Mouse (Mus musculus) B cell, adult 67 days (primary cell): ENCODE data around the gene Draxin. TPM values are rescaled to one million over a fixed set of nuclear protein-coding genes. Genes with fewer than 3 reads are reported as not detected.

Experiments used
- total RNA-seq, 2 experiments: library from RNA; stranded (reverse); gene quantifications; 4 replicates each; pipeline ENCODE4 v1.2.4; 2023

Draxin gene
- not detected for total RNA-seq

GRCm38 (mm10) chr4:148130561-148131413 lies at the start of gene Draxin:
Gene Draxin, minus strand, starts transcription at chr4:148130698.

DNA sequence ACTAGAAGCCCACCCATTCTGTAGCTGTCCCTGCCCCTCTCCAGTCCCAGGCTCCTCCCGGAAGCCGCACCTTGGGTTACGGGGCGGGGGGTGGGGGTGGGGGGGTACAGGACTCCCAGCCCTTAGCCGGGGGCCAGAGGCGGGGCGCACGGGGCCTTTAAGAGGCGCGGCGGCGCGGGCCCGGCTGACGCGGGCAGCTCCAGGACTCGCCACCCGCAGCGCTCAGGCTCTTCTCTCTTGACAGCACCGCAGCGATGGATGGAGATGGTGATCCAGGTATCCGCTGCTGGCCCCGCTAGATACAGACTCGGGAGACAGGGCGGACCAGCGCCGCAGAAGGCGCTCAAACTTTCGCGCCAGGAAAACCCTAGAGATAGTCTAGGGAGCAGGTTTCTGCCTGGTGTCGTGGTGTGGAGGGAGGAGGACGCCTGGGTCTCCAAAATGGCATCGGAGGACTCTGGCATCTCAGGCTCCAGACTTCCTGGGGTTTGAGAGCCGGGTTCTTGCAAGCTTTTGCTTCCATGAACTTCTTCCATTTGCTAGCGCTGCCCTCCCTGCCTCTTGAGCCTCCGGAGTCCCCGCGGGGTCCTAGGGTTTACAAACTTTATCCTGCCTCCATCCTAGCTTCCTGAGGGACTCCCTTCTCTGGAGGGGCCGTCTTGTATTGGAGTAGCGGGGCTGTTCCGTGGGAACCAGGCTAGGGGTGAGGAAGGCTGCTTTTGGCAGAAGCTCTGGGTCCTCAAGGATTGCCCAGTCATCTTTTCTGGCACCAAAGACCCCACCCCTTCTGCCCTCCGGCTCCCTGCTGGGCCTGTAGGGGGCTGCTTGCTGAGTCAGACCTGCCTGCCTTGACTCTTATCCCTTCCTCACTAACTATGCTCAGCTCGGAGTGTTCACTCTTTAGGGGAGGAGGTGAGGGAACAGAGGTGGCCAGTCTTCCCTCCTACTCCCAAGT lies 30.2 kb upstream of the Draxin start, which contains the start of the genes Fbxo44 and Fbxo2:
Gene Fbxo44 (minus strand): TSS at position 47 of the 955 bp plus-strand sequence.
Gene Fbxo2 (plus strand): TSS at position 186 of the 955 bp plus-strand sequence.

DNA sequence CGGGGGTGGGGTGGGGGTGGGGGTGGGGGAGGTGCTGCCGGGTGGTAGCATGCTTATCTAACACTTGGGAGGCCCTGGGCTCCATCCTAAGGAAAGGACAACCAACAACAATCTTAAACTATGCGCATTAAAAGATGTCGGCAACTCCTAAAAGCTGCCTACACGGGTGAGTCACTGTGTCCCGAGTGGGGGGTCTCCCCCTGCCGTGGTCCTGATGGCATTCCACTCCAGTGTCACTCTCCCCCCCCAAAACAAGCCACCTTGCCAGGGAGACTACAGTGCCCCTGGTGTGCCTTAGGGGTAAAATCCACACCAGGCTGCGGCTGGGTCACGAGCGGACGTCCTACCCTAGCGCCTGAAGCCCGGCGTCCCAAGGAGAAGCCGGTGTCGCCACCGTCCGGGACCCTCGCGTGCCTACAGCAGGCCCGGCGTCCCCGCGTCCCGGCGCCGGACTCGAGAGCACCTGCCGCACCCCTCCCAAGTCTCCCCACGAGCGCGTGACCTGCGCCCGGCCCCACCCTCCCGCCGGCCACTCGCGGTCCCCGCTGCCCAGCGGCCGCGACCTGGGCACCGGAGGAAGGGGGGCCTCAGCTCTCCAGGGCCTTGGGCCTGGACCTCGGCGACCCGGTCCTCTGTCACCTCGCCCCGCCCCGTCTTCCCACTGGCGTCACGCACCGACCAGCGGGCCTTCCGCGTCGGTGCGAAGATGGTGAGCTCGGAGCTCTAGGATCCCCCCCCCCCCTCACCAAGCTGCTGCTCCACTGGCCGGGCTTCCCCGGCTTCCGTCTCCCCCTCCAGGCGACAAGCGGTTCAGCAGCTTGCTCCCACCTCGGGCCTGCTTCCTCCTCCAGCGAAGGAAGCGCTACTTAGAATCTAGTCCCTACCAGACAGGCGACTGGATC lies 21.0 kb upstream of the Draxin start, which contains the start of gene Fbxo6:
Gene Fbxo6 (minus strand): TSS at position 874 of the 902 bp plus-strand sequence.

DNA sequence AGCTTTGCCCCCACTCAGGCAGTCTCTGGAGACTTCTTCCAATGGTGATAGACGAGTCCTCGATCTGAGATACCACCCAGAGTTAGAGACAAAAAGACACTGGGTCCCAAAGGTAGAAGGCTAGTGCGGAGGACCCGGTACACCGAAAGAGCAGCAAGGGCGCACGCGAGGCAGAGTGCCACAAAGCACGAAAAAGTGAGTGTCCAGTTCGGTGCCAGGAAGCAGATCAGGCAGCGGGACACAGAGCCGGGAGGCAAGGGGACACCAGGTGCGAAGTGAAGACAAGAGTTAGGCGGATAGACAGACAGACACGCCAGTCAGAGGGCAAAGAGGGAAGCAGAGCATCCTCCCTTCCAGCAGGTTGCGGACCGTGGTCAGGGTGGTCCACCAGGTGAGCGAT lies 365 bp downstream of the Draxin start, which contains the start of gene Mad2l2:
Gene Mad2l2 (plus strand): TSS at position 252 of the 400 bp plus-strand sequence.

GRCm38 (mm10) chr4:148087907-148088527 lies 42.5 kb downstream of the Draxin start, which contains the start of gene Agtrap:
Gene Agtrap, minus strand, starts transcription at chr4:148088031.

Other genes with a start within 250 kb of the Draxin start
- 10 to 100 TPM; 46.3 to 53.6 TPM for gene Mfn2, start 226.0 kb downstream of the Draxin start, total RNA-seq
- gene Plod1, start 193.9 kb downstream of the Draxin start, total RNA-seq = 1 to 10 TPM; 6.5 to 6.7 TPM
- gene 2510039O18Rik, start 189.8 kb downstream of the Draxin start, total RNA-seq = 10 to 100 TPM; 65.5 to 69.7 TPM
- gene Nppb, start 144.9 kb downstream of the Draxin start, total RNA-seq = not detected
- gene Nppa, start 130.0 kb downstream of the Draxin start, total RNA-seq = not detected
- gene Clcn6, start 91.9 kb downstream of the Draxin start, total RNA-seq = 10 to 100 TPM; 38.3 to 38.7 TPM
- 10 to 100 TPM; 15.1 to 18.0 TPM for gene Mthfr, start 91.6 kb downstream of the Draxin start, total RNA-seq
- 10 to 100 TPM; 12.8 to 16.6 TPM for gene Agtrap, start 42.7 kb downstream of the Draxin start, total RNA-seq
- 10 to 100 TPM; 29.2 to 31.7 TPM for gene Mad2l2, start 314 bp downstream of the Draxin start, total RNA-seq
- 10 to 100 TPM; 14.1 to 18.5 TPM for gene Fbxo6, start 21.4 kb upstream of the Draxin start, total RNA-seq
- 1 to 10 TPM; 5.6 to 6.2 TPM for gene Fbxo44, start 29.8 kb upstream of the Draxin start, total RNA-seq
- gene Fbxo2, start 29.9 kb upstream of the Draxin start, total RNA-seq = not detected
- not detected for gene Disp3, start 157.3 kb upstream of the Draxin start, total RNA-seq